Mouse (Mus musculus) midbrain, postnatal 0 days (tissue): ENCODE measurements around the gene Gm45713. TPM values are rescaled to one million over a fixed set of nuclear protein-coding genes. Genes with fewer than 3 reads are reported as not detected.
A peak's percentile ranks its signal among the peaks of the same experiment; 100 is the strongest.
"Not testable (repeated sequence)": the region's sequence is repeated elsewhere in the genome, so short reads cannot be mapped to it uniquely, and the experiment has no call there.

Experiments used
- ATAC-seq: fragments of 200-750 bp; cut with Nextera tagmentation; 2 replicates; pipeline ENCODE4 v1.8.0; 2017; ENCODE audit warnings: moderate number of reproducible peaks, mild to moderate bottlenecking, moderate TSS enrichment, moderate library complexity; ENCODE audit not compliant: low FRiP score
- DNase-seq: peaks from one replicate; pipeline ENCODE4 v3.0.0-alpha.2; 2015; ENCODE audit warnings: low spot score
- H3K27ac ChIP-seq: fragments of 300-500 bp; sonication (generic); 2 replicates; pipeline ENCODE4 v1.5.1; 2014; ENCODE audit warnings: low read depth, mild to moderate bottlenecking, low read length, mixed read lengths
- H3K27me3 ChIP-seq: fragments of 300-500 bp; sonication (generic); 2 replicates; pipeline ENCODE4 v1.6.1; 2014; ENCODE audit warnings: low read length, control low read depth, mixed read lengths; ENCODE audit not compliant: insufficient read depth
- H3K36me3 ChIP-seq: fragments of 300-500 bp; sonication (generic); 2 replicates; pipeline ENCODE4 v1.6.1; 2014; ENCODE audit warnings: low read length, control low read depth, mixed read lengths; ENCODE audit not compliant: insufficient read depth
- H3K4me1 ChIP-seq: fragments of 300-500 bp; sonication (generic); 2 replicates; pipeline ENCODE4 v1.6.1; 2014; ENCODE audit warnings: mild to moderate bottlenecking, control low read depth, antibody characterized with exemption, low read length, mixed read lengths; ENCODE audit not compliant: insufficient read depth
- H3K4me2 ChIP-seq: fragments of 300-500 bp; sonication (generic); 2 replicates; pipeline ENCODE4 v1.6.1; 2014; ENCODE audit warnings: low read depth, mild to moderate bottlenecking, low read length, mixed read lengths; ENCODE audit not compliant: poor library complexity, severe bottlenecking
- H3K4me3 ChIP-seq: fragments of 300-500 bp; sonication (generic); 2 replicates; pipeline ENCODE4 v1.5.1; 2014; ENCODE audit warnings: low read depth, mild to moderate bottlenecking, low read length, moderate library complexity
- H3K9ac ChIP-seq: fragments of 300-500 bp; sonication (generic); replicated peaks from 2 replicates; pipeline ENCODE4 v1.6.1; 2014; ENCODE audit warnings: mild to moderate bottlenecking, low read length, moderate library complexity, mixed read lengths; ENCODE audit not compliant: poor library complexity, severe bottlenecking
- H3K9me3 ChIP-seq: fragments of 300-500 bp; sonication (generic); 2 replicates; pipeline ENCODE4 v1.6.1; 2016; ENCODE audit warnings: low read length, control low read depth
- CTCF ChIP-seq: IDR thresholded peaks from 2 replicates; pipeline ENCODE4 v1.5.1; 2016; ENCODE audit warnings: antibody characterized with exemption, mild to moderate bottlenecking
- WGBS: fragments of 180-500 bp; shearing (Covaris S2); extraction: QIAGEN DNeasy Blood & Tissue Kit; methylation state at CpG from one replicate; pipeline ENCODE4 v1.1.7; 2014; 5-methylcytosine and 5-hydroxymethylcytosine counted together
- polyA plus RNA-seq: library from polyadenylated mRNA; unstranded; fragments of >200 nt; fragmentation: Nextera tagmentation; extraction: Ambion mirVana; gene quantifications from 2 replicates; pipeline ENCODE4 v1.2.1, GENCODE M21; 2015
- total RNA-seq: library from RNA; depleted of rRNA; stranded (reverse); fragments of >200 nt; gene quantifications from 2 replicates; pipeline ENCODE4 v1.2.3, GENCODE M21; 2014

Gene Gm45713
- total and polyA plus RNA-seq, 2 experiments from 2014 or later, result 0.39 to 2.0 TPM

GRCm38 (mm10) chr7:45098541-45099240 is 37.3 kb downstream of the Gm45713 start:
- Histone ChIP-seq H3K9me3 (no peaks in the 10 kb centered on the region), H3K27ac (no peak overlapping the region), H3K27me3 (no peaks in the 10 kb centered on the region), H3K4me3 (no peak overlapping the region), H3K4me1 (no peaks in the 10 kb centered on the region), H3K4me2 (no peak overlapping the region), H3K9ac (no peak overlapping the region), H3K36me3 (no peaks in the 10 kb centered on the region)
- ATAC-seq (no peak), DNase-seq (no peak)
- TF ChIP-seq CTCF, result peak; percentile 45
- WGBS, result 90% methylated on average over 8 of the region's 8 CpGs

- H3K9ac ChIP-seq, result no peak overlapping the region
- no peaks in the 10 kb centered on the region for H3K9me3 ChIP-seq
- DNase-seq (no peak), ATAC-seq (no peak)
- H3K4me3 ChIP-seq, result no peak overlapping the region
- H3K4me2 ChIP-seq, result no peak overlapping the region
- no peaks in the 10 kb centered on the region for H3K4me1 ChIP-seq
- H3K27ac ChIP-seq, result no peak overlapping the region
- no peaks in the 10 kb centered on the region for H3K27me3 ChIP-seq
- no peaks in the 10 kb centered on the region for H3K36me3 ChIP-seq
- no peak for TF ChIP-seq CTCF
- 77% methylated on average over 6 of the region's 6 CpGs for WGBS
Measured at GRCm38 (mm10) chr7:45097479-45097878, 38.6 kb downstream of the Gm45713 start.

GRCm38 (mm10) chr7:45095965-45096364 is 40.1 kb downstream of the Gm45713 start:
- not testable (repeated sequence) for H3K9me3 ChIP-seq, ATAC-seq

GRCm38 (mm10) chr7:45095367-45095766 is 40.7 kb downstream of the Gm45713 start:
- H3K36me3 ChIP-seq, result no peaks in the 10 kb centered on the region
- H3K4me1 ChIP-seq, result no peaks in the 10 kb centered on the region
- WGBS, result 80% methylated on average over 6 of the region's 6 CpGs
- TF ChIP-seq CTCF, result no peak
- ATAC-seq, result no peak
- H3K27ac ChIP-seq, result no peak overlapping the region
- no peak overlapping the region for H3K4me3 ChIP-seq
- DNase-seq, result no peak
- H3K9me3 ChIP-seq, result no peaks in the 10 kb centered on the region
- H3K4me2 ChIP-seq, result no peak overlapping the region
- no peaks in the 10 kb centered on the region for H3K27me3 ChIP-seq
- H3K9ac ChIP-seq, result no peak overlapping the region

More at GRCm38 (mm10) chr7:45095965-45096364, 40.1 kb downstream of the Gm45713 start:
- not testable (repeated sequence) for H3K36me3 ChIP-seq, H3K27ac ChIP-seq, H3K9ac ChIP-seq, DNase-seq, H3K4me3 ChIP-seq, H3K4me1 ChIP-seq, H3K4me2 ChIP-seq, H3K27me3 ChIP-seq
- 89% methylated on average over 14 of the region's 14 CpGs for WGBS

DNA sequence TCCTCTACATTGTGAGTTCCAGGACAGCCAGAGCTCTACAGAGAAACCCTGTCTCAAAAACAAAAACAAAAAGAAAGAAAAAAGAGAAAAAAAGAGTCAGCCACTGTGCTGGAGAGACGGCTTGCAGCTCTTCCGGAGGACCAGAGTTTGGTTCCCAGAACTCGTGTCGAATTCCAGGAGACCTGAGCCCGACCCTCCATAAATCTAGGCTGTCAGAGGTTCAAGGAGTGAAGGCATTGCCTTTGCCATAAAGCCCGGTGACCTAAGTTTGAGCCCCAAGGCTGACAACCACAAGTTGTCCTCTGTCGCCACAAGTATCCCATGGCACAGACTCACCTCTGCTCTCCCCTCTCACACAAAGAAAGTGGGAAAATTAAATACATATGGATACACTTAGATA is 41.9 kb downstream of the Gm45713 start:
- WGBS, result 77% methylated on average over 7 of the region's 7 CpGs
- H3K9ac ChIP-seq, result no peak overlapping the region
- H3K27ac ChIP-seq, result no peak overlapping the region
- no peaks in the 10 kb centered on the region for H3K4me1 ChIP-seq
- H3K36me3 ChIP-seq, result no peaks in the 10 kb centered on the region
- DNase-seq, result no peak
- no peaks in the 10 kb centered on the region for H3K9me3 ChIP-seq
- H3K4me2 ChIP-seq, result no peak overlapping the region
- H3K4me3 ChIP-seq, result no peak overlapping the region
- no peak for ATAC-seq
- no peaks in the 10 kb centered on the region for H3K27me3 ChIP-seq
- no peak for TF ChIP-seq CTCF

DNA sequence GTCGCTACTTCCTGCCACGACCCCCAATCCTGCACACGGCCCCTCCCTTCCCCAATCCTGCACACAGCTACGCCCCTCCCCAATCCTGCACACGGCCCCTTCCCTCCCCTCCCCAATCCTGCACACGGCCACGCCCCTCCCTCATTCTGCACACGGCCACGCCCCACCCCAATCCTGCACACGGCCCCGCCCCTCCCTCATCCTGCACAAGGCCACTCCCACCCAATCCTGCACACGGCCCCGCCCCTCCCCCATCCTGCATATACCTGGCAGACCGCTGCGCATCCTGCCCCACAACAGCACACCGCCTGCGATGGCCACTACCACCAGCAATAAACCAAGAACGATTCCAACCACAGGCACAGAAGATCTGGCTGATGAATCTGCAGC is 42.5 kb downstream of the Gm45713 start:
- DNase-seq (no peak), ATAC-seq (no peak)
- no peak overlapping the region for H3K27ac ChIP-seq
- H3K27me3 ChIP-seq, result no peaks in the 10 kb centered on the region
- H3K4me3 ChIP-seq, result no peak overlapping the region
- no peaks in the 10 kb centered on the region for H3K4me1 ChIP-seq
- no peak for TF ChIP-seq CTCF
- H3K9ac ChIP-seq, result no peak overlapping the region
- H3K36me3 ChIP-seq, result no peaks in the 10 kb centered on the region
- 41% methylated on average over 18 of the region's 18 CpGs for WGBS
- H3K4me2 ChIP-seq, result no peak overlapping the region
- H3K9me3 ChIP-seq, result no peaks in the 10 kb centered on the region
